Mouse (Mus musculus) thymus, postnatal 0 days (tissue): ENCODE data around the gene Mier3. TPM values are rescaled to one million over a fixed set of nuclear protein-coding genes. Genes with fewer than 3 reads are reported as not detected.
"Not testable (repeated sequence)": the region's sequence is repeated elsewhere in the genome, so short reads cannot be mapped to it uniquely, and the experiment has no call there.

Experiments used
- DNase-seq: peaks from one replicate; pipeline ENCODE4 v3.0.0-alpha.2; 2015; ENCODE audit warnings: low spot score
- polyA plus RNA-seq: library from polyadenylated mRNA; unstranded; fragments of >200 nt; fragmentation: Nextera tagmentation; extraction: Ambion mirVana; gene quantifications from 2 replicates; pipeline ENCODE4 v1.2.1, GENCODE M21; 2015

Gene Mier3
- polyA plus RNA-seq, 1 experiment from 2014 or later: 15.2 TPM

DNA sequence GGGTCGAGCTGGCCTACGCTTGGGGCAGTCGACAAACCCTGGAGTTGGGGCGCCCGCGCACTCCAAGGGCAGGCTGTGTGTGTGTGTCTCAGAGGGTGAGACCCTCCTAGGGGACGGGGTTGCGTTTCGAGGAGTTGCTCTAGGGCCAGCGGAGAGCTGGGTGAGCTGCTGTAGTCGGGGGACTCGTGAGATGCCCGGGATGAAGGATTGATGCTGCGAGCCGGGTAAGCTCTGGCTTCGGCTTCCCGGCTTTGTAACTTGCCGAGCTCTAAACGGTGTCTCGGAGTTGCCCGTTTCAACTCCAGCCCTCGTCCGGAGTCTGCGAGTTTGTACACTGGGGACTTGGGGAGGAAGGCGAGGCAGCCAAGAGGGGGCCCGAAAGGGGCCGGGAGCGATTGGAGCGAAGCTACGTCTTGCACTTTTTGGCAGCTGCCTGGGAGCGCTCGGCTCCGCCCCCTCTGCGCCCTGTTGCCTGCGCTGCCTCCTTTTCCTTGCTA, 6.6 kb downstream of the Mier3 start:
- DNase-seq: peak; percentile 51

DNA sequence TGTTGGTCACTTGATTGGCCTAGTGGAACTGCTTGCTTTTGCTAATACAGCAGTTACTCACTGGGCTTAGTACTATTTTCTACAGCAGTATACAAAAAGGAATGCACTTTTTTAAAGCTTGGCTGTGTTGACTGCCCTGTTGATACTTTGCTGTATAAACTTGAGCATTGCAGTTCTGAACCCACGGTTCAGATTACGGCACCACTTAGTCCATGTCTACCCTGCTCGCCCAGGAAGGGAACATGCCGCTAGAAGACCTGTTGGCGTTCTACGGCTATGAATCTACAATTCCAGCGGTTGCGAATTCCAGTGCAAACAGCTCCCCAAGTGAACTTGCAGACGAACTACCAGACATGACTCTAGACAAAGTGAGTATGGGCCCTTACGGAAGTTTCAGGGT, 22.6 kb downstream of the Mier3 start:
- DNase-seq: no peak

DNA sequence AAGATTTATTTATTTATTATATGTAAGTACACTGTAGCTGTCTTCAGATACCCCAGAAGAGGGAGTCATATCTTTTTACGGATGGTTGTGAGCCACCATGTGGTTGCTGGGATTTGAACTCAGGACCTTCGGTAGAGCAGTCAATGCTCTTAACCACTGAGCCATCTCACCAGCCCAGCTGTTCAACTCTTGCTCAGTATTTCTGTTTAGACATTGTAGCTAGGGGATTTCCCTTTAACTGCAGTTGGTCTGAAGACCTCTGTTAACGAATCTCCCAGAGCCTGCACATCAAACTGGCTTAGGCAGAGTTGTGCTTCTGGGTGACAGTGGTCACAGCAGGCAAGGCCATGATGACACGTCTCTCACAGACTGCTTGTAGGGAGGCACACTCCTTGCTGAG, 23.2 kb downstream of the Mier3 start:
- not testable (repeated sequence) for DNase-seq

DNA sequence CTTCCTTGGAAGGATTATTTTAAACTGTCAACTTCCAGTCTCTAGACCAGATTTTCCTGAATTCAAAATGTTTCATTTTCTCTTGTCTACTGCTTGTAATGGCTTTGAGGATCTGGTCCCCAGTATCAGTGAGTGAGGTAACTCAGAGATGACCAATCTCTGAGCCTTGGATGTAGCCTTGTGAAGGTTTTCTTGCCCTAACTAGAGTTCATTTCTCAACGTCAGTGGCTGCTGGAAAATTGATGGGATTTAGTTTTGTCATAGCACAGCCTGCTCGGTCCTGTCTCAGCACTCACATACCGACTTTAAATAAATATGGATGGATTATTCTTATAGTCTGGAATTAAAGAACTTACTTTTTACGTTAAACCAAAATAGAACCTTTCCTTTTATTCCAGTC, 29.8 kb downstream of the Mier3 start:
- no peak for DNase-seq

DNA sequence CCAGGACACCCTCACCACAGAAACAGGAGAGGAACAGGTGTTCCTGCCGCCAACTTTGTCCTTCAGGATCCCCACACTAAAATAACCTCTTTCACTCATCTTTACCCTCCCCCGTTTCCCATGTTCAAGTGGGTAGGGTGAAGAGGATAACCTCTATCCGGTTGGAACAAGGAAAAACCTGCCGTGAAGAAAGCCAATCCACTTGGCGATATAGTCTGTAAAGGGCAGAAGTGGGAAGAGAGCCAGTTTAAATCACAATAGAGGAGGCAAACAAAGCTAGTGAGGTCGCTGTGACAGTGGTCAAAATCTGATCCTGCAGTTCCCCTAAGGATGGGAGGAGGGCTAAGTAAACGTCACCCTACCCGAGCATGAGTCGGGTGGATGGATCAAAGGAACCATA, 38.9 kb downstream of the Mier3 start:
- DNase-seq: no peak

DNA sequence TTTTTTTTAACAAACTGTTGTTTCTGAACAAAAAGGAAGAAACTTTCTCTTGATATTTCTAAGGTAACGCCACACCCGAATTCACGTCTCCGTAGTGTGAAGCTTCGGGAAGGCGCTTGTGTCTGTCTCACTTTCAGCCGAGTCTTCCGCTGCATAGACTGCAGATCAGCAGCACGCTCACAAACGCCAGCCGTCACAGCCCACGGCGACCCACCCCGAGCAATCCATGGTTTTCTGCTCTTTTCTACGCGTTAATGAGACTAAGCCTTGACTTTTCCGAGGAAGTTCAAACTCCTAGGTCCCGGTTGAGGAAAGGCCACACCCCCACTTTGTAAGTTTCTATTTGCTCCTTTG, 44.0 kb downstream of the Mier3 start:
- no peak for DNase-seq

DNA sequence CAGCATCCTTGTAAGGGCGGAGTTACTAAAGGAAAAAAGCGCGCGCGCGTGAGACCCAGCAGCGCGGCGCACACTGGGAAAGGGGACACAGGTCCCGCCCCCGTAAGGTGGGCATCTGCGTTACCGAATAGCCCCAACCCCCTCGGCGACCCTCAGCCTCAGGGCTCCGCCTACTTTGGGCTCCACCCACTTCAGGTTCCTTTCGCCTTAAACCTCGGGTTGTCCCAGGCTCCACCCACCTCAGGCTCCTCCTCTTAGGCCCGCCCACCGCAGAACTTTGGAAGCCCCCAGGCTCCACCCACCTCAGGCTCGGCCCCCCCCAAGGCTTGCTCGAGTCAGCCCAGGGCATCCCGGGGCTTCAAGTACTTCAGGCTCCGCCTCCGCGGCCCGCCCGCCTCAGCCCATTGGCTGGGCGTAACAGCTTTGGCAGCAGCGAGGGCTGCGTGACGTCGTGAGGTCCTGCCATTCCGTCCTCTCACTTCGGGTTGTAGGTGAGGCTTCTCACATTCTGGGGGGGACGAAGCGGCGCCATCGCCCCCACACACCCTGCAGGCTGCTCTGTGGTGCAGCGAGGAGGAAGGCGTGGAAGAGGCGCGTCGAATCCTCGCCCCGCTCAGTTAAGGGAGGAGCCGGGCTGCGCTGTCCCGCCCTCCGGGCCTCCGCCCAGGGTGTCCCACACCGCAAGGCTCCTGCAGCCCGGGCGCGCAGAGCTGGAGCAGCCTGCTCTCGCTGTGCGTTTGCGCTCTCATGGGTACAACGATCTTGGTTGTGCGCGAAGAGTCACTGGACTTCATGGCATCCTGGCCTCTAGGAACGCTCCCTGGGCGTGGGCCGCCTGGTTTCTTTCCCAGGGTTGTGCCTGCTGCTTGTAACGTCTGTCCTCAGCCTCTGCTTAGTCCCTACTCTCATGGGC, 44.6 kb downstream of the Mier3 start:
- peak; percentile 99 for DNase-seq

DNA sequence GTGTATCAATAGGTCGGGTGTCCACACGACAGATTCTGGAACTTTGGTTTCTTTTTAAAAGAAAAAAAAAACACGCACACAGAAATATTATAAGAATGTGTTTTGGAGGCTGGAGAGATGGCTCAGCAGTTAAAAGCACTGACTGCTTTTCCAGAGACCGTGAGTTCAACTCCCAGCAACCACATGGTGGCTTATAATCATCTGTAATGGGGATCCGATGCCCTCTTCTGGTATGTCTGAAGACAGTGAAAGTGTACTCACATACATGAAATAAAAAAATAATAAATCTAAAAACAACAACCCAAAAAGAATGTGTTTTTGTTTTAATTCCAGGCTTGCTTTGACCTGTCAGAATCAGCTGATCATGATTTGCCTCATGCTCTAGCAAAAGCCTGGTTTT, 46.1 kb downstream of the Mier3 start:
- DNase-seq: no peak

DNA sequence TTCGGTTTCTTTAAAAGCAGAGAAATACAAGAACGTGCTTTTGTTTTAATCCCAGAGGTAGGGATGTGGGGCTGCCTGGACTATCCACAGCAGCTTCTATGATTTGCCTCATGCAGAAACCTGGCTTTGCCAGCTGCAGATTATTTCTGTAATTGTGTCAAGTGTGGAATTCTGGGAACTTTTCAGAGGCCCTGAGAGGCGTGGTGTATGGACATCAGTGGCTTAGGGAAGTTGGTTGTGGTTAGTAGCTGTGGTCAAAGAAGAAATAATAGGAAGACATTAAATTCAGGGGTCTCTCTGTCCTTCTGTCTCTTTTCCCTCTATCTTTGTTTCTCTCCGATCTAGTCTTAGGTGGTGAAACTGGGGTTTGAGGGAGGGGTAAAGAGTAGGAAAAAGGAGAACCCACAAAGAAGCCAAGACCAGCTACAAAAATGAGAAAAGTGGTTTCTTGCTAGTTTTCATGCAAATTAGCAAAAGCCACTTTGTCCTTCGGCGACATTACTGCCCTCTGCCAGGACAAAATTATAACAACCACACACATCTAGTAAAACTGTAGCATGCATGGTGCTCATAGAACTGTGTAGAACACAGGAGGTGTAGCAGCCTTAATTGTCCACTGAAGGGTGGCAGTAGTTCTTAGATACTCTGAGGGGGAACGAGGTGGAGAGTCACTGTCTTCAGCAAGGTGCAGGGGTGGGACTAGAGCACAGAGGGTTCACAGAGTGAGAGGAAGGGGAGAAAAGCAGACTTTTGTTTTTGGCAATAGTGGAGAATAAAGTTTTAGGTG, 60.6 kb downstream of the Mier3 start:
- DNase-seq: no peak

DNA sequence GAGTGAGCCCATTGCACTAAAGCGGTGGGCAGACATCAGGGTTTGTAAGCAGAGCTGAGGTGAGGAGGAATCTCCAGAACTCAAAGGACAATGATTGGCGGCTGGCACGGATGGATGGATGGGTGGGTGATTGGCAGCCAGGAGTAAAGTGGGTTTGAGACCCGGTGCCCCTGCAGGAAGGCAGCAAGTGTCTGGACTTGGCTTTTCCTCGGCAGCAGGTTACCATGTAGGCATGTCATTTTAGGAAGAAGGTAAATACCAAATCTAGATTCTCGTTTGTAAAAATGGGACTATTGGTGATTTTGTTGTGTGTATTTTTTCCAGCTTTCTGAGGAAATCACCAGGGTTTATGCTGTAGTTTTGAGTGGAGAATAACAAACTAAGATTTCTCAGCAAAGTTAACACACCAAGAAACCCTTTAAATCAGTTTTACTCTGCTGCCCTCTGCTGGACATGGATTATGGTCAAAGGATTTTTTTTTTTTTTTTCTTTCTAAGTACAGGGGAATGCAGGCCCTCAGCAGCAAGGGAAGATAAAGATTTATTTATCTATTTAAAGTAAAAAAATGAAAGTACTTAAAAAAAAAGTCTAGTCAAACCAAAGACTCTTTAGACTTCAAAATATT, 61.3 kb downstream of the Mier3 start:
- DNase-seq: peak; percentile 81

DNA sequence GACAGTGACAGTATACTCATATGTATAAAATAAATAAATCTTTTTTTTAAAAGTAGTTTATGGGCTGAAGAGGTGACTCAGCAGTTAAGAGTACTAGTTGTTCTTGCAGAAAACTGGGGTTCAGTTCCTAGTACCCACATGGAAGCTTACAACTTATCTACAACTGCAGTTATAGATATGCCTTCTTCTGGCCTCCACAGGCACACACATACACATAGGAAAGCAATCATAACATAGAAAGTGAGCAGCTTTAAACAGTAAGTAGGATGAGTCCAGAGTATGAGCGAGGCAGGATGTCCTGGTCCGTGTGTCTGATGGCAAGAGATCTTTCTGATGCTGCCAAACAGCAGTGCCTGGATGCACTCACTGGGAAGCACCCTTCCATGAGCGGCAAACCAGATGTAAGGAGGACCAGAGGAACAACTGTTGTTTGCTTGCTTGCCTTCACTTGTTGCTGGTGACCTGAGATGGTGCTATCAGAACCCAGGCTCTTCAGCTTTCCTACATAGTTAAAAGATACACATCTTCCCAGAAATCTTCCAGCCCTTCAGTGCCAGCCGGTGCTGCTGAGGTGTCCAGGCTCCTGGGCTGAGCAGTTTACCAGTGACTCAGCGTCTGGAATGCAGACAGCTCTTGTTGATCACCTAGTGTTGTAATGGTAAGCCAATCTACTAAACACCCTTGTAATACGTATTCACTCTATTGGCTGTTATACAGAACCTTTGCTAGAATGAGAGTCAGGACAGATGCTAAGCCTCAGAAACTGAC, 63.6 kb downstream of the Mier3 start:
- no peak for DNase-seq

DNA sequence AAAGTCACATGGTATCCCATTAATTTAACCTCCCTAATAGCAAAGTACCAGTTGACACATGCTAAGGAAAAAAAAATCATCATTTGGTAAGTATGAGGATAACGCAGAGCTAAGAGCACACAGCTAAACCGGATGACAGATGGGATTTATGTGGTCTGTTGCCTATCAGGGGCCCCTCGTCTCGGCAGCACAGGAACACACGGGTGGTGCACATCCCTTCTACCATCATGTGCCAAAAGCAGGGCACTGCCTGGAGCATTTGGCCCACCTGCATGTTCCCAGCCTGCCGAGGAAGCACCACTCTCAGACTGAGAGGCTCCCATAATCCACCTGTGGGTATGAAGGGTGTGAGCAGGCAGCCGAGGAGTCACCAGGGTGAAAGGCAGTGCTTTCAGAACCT, 64.4 kb downstream of the Mier3 start:
- peak; percentile 46 for DNase-seq

DNA sequence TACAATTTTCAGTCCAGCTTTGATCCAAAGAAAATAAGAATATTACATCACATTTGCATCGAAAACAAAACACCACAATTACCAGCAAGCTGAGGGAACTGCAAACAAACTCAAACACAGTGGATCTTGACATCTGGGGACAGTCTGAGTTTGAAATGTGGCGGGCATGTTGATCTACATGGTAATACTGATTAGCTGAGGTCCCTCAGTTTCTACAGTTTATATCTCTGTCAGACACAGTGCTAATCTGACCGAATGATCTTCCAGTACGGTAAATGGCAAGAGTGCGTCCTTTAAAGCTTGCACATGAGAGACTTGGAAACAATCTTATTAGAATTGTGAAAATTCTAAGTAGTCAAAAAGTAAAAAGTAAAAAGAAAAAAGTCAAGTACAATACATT, 66.1 kb downstream of the Mier3 start:
- no peak for DNase-seq

DNA sequence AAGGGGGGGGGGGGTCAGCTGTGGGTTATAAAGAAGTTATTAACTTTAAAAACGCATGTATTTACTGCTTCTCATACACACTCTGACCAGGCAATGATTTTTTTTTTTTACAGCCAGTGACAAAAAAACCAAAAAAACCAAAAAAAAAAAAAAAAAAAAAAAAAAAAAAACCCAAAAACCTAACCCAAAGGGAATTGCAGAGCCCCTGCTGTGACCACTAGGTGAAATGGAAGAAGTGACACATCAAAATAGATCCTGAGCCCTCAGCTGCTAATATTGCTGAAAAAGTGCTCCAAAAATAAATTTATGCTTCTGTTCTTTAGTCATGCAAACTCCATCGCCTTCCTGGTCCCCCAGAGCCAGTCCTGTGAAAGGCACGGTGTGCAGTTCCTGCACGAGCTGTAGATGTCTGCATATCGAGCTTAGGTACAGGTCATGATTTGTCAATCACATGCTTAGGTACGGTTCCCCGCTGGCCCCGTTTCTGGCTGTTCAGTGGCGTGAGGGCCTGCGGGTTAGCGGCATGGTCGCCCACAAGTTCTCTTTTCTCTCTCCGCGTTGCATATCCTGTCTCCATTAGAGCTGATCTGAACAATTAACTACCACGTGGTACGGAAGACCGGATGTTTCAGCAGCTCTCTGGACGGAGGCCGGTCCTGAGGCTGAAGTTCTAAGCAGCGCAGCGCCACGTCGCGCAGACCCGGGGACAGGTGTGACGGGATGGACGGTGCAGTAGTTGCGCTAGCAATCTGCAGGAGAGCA, 67.7 kb downstream of the Mier3 start:
- no peak for DNase-seq

DNA sequence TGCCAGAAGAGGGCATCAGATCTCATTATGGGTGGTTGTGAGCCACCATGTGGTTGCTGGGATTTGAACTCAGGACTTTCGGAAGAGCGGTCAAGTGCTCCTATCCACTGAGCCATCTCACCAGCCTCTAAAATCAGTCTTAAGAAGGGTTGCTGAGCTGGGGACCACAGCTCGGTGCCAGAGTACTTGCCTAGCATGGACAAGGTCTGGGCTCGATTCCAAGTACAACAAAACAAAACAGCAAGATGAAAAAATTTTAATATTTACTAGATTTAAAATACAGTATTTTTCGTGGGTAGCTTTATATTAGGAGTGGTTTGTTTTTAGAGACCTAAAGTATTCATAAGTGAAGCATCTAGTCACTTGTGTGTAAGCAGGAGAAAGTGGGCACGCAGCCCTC, 72.5 kb downstream of the Mier3 start:
- DNase-seq: no peak

DNA sequence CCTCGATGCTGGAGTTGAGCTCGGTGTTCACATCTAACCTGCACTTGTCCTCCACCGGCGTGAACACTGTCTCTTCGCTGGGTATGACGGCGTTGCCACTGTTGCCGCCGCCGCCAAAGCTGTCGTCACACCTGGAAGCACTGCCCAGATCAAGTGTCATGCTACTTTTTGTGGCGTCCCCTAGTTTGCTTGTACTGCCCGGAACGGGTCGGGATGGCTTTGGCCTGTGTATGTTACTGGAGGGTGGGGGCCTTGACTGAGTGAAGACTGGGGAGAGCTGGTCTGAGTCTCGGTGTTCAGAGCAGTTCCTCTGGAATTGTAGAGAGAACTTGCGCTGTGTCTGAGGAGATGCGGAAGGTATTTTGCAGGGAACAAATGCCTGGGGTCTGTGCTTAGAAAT, 74.6 kb downstream of the Mier3 start:
- no peak for DNase-seq

DNA sequence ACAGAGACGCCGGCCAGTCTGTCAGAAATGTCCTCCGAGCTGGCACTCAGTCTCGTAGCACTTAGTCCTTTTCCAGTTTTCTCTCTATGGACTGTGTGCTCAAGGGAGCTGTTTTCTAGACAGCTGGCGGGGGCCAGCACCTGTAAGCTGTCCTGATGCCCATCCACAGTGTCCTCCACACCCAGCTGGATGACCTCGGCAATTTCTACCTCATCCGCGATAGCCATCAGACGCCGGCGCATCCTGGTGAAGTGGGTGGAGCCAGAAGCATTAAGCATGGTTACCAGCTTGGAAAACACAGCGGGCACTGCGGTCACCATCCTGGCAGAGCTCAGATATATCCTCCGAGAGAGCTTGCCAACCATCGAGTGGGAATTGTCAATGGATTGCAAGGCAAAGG, 75.2 kb downstream of the Mier3 start:
- DNase-seq: no peak

DNA sequence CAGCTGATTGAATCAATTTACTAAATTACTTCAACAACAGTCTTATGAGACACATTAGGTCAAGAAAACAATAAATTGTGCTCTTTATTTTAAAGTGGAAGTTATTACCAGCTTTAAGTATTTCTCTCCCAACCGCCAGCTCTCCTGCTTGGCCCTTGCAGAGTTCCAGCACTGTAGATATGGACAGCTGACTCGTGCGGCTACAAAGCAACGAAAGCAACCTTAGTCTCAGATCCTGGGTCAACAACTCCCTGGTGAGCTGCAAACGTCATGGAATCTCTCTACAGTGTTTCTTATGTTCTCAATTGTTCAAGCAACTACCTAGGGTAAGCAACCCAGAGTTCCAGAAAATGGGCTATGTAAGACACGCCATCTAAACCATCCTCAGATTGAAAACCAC, 76.2 kb downstream of the Mier3 start:
- DNase-seq: no peak

DNA sequence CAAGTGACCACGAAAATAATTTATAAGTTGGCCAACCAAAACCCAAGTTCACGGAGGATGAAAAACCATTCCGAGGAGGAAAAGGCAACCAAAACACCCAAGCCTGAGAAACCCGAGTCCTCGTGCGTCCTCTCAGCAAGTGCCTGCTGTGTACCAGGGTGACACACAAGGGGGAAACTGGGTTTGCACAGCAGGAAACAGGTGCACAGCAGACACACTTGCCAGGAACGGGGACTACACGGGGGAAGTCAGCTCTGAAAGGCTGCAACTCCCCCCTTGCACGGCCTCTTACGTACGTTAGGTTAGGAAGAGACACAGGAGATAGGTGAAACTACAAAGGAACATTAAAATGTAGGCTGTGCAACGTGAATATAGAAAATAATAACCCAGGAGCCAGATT, 81.7 kb downstream of the Mier3 start:
- DNase-seq: peak; percentile 75
